Mouse (Mus musculus) embryo, embryonic 10.5 days (tissue): ENCODE data around the gene Srpk2.
"Not testable (repeated sequence)": the region's sequence is repeated elsewhere in the genome, so short reads cannot be mapped to it uniquely, and the experiment has no call there.

Experiments used
- DNase-seq: peaks from one replicate; pipeline ENCODE4 v3.0.0-alpha.2; 2015; ENCODE audit warnings: low spot score

Srpk2 gene

DNA sequence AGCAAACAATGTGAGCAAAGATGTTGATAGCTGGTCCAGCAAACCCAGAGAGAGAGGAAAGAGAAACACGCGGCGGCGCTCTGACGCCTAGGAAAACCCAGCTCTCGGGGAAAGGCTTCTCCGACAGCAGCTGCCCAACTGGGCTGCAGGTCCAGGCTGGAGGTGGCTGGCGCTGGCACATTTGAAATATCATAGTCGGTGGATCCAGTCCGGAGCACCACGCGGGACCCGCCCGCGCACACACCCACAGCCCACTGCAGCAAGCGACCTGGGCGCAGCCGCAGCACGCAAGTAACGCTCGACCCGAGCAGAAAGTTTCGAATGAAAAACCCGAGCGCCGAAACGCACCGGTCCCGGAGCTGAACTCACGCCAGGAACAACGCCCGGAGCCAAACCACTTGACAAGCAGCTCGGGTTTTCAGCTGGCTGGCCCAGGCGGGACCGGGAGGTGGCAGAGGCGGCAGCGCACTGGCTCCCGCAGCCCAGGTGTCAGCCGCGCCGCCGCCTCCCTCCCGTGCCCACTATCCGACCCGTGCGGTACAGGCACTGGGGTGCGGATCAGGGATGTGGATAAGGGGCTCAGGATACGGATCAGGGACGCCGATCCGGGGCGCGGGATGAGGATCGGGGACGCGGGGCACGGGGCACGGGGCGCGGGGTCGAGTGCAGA, 9.5 kb downstream of the Srpk2 start:
- DNase-seq = peak; percentile 78

DNA sequence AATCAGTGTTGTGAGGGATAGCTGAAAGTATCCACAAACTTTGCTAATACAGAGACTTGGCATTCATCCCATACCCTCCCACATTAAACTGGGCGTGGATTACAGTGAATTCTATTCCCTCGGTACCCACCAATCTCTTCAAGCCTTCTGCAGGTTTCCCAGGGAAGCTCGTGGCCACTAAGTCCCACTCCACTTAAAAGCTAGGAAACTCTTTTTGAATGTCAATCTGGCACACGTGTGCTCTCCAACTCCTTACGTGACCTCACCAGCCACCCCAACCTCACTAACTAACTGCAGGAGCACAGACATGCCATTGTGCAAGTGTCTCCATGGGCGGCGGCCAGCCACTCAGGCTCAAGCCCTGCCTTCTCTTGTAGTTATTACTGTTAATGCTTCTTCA, 12.3 kb downstream of the Srpk2 start:
- peak; percentile 14 for DNase-seq

DNA sequence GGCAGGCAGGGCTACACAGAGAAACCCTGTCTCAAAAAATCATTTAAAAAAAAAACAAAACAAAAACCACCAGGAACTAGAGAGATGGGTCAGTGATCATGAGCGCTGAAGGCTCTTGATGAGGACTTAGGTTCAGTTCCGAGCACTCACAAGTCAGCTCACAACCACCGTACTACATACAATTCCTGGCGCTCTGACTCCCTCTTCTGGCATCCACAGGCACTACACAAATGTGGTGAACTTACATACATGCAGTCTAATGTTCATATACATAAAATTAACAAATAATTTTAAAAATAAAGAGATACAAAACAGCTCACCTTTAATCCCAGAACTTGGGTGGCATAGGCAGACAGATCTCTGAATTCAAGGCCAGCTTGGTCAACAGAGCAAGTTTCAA, 13.5 kb downstream of the Srpk2 start:
- DNase-seq = no peak

DNA sequence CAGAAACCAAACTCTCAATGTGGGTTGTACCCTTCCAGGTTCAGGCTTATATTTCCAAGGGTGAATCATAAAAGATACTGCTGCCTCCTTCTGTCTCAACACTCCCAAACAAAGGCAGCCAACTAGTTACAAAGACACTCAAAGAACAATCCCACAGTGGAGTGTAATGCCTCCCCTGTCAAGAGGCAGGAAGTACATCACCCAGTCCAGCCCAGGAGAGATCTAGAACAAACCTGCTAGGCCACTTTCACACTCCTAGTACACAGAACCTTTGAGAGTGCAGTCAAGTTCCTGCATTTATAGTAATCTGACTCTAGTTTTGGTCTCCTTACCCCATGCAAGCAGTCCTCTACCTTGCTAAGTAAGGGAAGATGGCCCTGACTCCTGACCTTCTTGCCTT, 18.5 kb downstream of the Srpk2 start:
- DNase-seq = no peak

DNA sequence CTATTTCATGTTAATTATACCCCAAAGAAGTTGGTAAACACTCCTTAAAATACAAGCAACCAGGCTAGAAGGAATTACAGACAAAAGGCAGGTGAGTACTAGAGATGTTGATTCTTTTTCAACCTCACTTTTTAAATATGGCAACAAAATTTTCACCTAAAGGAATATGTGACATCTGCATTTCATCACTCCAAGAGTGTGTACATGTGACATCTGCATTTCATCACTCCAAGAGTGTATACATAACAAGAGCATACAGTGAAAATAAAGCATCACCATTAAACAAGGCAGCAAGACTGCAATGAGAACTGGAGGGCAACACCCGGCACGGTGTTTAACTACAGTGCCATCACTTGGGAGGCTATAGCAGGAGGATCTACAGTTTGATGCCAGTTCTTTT, 23.2 kb downstream of the Srpk2 start:
- no peak for DNase-seq

DNA sequence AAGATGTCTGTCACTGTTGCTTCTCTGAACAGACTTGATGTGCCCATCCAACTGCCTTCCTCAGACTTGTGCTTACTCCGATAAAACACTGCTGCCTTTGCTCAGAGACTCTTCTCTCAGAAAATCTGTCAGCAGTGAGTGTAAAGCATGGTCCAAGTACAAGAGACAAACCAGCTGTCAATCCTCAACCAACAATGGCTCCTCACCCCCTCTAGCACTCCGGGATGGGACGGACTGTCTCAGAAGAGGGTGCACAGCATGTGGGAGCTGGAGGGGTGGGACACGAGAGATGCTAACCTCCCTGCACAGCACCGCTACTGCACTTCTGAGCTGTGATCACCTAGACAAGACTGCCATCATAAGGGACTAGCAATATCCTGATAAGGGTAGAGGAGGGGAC, 26.4 kb downstream of the Srpk2 start:
- no peak for DNase-seq

DNA sequence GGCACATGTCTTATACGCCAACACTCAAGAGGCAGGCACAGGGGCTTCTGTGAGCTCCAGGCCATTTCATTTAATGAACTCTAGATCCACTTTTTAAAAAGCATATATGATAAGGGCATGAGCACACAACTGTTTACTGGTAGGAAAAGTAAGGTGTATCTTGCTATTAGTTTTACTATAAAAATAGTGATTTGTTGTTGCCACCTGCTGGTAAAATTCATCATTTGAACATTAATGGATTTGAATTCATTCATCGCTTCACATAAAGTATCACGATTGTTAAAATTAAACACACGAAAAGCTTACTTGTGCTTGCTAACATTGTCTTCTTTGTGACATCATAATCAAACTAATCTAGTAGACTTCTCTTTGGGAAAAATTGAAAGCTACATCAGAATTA, 27.8 kb downstream of the Srpk2 start:
- DNase-seq = no peak

DNA sequence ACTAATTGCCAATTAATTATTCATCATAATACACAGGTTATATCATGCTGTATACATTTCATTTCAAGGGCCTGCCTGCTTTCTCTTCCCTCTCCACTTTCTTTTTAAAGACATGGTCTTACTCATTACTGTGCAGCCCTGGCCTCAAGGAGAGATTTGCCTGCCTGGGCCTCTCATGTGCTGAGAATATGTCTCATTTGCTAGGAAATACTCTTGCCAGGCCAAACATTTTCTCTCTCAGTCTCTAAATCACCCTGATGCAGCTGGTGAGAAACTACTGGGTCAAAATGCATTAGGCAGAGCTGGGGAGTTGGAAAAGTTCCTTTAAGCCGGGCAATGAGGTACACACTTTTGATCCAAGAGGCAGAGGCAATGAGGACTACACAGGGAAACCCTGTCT, 29.4 kb downstream of the Srpk2 start:
- no peak for DNase-seq

DNA sequence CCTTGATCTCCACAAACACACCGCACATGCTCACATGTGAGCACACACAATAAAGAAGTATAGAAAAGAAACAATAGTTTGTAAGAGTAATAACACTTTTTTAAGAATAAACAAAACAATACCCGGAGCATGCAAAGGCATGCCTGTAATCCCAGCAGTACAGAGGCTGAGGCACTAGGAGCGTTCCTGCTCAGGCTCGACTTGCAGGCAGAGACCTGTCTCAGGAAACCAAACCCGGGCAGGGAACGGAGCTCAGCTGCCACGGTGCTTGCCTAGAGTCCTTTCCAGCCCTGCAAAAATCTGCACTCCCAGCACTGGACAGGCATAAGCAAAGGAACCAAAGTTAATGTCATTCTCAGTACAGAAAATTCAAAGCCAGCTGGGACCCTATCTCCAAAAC, 32.1 kb downstream of the Srpk2 start:
- DNase-seq = no peak

DNA sequence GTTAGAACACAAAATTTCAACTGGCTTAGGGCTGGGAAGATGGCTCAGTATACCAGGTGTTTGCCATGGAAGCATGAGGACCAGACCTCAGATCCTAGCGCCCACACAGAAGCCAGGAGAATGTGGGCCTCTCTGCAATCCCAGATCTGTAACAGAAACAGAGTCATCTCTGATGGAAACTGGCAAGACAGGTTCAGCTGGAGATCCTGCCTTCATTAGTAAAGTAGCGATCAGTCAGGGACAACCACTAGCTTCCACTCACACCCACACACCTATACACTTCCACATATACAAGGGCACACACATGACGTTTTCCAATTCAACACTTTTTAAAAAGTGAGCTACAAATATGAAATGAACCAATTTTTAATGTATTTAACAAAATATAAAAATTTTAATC, 32.6 kb downstream of the Srpk2 start:
- no peak for DNase-seq

DNA sequence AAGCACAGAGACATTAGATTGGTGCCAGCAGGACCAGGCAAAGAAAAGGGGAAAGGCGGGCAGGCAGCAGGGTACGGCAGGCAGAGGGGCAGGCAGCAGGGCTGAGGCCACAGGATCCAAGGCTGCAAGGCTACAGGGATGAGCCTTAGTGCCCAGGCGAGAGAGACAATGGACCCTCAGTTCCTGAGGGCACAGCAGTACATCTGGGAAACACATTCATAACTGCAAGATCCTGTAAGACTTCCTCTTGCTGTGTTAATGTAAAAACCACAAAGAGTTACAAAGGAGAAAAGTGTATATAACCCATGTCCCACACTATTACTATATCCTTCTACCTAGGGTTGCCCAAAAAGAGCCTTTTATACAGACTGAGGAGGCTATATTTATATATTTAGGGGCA, 33.9 kb downstream of the Srpk2 start:
- no peak for DNase-seq

DNA sequence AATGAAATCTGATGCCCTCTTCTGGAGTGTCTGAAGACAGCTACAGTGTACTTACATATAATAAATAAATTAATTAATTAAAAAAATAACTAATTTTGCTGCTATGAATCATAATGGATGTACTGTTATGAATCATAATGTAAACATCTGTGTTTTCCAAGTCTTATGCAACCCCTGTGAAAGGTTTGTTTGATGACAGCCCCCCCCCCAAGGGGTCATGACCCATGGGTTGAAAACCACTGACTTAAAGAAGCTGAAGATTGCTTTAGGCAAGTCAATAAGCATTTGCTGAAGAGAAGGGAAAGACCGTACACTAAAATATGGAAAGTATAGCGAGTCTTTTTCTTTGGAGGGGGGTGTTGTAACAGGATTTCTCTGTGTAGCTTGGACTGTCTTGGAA, 35.2 kb downstream of the Srpk2 start:
- DNase-seq = no peak

DNA sequence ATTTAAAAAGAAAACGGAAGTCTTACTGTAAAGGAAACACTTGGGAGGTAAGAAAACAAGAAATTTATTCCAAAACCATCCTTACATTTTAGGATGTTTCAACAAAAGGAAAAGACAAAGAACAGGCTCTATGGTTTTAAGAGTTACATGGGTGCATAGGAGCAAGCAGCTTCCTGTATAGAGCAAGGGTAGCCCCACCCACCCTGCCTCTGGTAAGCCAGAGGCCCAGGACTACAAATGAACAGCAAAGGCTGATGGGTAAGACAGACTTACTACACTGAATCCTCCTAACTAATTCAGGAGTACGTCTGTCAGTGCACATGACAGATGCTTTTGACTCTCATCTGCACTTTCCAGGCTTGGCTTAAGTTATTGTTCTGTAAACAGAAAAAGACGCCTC, 38.7 kb downstream of the Srpk2 start:
- no peak for DNase-seq

DNA sequence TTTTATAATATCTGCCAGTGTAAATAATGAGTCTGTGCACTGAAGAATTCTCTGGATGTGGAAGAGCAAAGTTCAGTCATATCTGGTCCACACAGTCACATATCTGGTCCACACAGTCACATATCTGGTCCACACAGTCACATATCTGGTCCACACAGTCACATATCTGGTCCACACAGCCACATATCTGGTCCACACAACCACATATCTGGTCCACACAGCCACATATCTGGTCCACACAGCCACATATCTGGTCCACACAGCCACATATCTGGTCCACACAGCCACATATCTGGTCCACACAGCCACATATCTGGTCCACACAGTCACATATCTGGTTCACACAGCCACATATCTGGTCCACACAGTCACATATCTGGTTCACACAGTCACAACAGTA, 45.2 kb downstream of the Srpk2 start:
- not testable (repeated sequence) for DNase-seq

DNA sequence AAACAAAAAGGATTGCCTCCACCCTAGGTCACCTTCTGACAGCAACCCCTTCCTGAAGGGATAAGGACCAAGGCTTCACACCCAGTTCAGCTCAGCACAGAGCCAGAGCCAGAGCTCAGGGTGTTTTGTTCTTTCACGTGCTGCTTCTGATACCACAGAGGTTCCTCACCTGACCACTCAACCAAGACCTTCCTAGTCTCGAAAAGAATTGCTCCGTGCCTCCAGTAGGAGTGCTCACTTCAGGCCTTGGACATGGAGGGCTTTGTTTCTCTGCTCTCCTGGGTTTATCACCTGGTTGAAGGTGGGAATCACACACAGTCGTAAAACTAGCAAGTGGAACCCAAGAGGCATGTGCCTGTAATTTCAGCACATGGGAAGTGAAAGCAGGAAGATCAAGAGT, 46.4 kb downstream of the Srpk2 start:
- DNase-seq = no peak

DNA sequence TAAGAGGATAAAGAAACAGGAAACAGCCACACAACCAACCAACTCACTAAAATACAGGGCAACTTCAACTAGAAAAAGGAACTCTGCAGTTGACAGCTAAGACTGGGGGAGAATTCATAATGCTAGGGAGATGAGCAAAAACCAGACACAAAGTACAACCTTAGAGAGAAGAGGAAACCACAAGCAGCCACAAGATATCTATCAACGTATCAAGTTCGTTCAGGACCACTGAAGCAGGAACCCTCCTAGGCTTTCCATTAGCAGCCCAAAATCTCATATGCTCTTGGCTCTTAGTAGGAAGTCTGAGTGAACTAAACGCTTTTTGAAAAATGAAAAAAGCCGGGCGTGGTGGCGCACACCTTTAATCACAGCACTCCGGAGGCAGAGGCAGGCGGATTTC, 47.1 kb downstream of the Srpk2 start:
- DNase-seq = no peak

DNA sequence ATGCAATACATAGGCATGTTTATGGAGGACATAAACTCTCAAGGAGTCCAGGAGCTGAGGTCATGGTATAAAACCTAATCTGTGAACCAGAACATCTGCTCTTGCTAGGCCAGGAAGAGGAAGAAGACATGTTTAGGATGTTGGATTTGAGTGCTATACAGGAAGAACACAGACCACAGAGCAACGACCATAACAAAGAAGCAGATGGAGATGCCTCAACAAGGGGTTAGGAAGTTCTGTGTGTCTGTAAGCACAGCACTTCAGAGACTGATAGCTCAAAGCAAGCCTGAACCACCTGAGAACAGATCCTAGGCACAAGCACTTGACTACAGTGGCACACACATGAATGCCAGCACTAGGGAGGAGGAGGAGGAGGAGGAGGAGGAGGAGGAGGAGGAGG, 52.9 kb downstream of the Srpk2 start:
- no peak for DNase-seq

DNA sequence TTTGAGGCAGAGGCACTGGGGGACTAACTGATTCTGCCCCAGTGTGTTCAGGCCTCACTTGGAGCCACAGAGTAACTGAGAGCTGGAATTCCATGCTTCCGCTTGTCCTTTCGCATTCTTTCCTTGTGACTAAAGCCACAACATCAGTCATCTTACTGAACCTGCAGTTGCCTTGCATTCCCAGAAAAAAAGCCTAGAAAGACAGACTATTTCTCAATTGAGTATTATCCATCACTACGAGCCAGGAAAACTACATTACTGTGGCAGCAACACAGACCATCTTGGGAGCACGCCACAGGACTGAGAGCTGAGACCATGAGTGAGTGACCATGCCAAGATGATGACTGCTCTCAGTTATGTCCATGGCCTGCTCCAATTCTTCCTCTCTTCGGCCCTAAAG, 57.2 kb downstream of the Srpk2 start:
- no peak for DNase-seq

DNA sequence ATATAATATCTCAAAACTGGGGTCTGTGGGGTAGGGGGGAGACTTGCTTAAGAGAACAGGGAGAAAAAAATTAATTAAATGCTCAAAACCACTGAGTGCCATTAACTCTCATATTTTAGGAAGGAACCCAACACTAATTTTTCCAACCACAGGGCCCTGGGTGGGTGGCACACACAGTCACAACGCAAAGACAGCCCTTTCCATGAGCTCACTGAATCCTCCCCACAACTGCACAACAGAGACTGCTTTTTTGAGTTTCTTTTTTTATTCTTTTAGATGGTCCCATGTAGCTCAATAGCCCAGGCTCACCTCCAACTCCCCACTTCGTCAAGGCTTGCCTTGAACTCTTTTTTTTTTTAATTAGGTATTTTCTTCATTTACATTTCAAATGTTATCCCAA, 58.2 kb downstream of the Srpk2 start:
- no peak for DNase-seq

DNA sequence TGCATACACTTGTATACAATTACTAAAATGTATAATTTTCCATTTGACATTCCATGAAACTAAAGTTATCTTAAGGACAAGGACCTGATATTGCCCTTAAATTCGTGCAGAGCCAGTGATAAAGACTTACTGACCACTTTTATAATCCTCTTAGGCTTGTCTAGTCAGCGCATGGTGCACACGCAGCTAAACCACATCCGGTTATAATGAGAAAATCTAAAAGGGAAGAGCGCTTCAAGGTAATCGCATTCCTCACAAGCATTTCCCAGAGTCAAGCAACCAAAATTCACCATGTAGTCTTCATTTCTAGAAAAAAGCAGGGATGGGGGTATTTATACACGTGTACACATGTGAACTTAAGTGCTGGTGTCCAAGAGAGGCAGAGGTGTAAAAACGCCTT, 63.8 kb downstream of the Srpk2 start:
- DNase-seq = no peak

DNA sequence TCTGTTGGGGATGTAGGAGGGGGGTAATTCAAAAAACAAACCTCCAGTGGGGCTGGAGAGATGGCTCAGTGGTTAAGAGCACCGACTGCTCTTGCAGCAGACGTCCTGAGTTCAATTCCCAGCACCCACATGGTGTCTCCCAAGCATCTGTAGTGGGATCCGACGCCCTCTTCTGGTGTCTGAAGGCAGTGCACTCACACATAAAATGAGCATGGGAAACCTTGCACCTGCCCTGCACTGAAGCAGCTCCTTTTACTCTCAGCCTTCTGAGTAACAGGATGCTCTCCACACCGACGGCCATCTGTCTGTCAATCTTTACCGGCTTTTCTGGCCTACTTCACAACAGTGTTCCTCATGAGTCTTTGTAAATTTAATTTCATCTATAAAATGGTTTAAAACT, 65.8 kb downstream of the Srpk2 start:
- DNase-seq = no peak

DNA sequence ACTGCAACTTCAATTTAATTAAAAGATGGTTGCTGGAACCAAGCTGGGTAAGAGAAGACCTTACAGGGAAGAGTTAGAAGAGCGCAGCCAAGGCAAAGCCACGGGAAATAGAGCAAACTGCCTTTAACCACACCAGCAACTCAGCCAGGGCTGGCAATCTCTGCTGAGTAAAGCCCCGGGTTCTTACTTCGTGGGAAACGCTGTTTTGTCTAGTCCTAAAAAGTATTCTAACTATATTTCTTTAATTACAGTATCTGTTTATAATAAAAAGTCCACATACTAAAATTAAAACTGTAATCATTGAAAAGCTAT, 67.4 kb downstream of the Srpk2 start:
- DNase-seq = no peak

DNA sequence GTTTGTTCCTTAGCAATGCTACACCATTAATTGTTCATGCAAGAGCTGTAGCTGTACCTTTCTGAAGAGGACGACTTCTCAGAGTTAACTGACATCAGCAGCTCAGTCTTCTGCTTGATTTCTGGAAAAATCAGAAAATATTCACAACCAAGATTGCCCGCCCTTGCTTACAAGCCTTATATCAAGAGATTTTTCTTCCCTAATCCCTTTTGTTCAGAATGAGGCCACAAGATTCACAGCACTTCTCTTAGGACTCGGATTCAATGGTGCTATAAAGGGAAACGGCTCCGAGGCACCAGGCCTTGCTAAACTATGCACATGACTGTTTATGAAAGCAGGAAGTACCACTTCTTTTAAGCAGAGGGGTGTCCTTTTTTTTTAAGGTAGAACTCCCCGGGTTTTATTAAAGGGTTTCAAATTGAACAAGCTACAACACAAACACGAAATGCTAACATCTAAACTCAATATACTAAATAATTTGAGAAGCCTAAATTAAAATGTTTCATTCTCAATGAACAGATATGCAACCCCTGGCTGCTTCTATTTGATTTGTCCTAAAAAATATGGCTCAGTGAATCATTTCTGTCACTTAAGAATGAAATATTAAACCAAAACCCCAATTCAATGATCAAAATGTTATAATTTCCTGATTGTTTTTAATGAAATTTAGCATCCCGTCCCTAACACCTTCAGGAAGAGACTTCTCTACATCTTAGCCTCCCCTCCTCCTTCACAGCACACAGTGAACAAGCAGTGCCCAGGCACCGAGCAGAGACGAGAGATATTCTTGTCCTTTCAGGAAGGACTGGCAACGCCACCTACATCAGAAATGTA, 67.9 kb downstream of the Srpk2 start:
- peak; percentile 75 for DNase-seq

DNA sequence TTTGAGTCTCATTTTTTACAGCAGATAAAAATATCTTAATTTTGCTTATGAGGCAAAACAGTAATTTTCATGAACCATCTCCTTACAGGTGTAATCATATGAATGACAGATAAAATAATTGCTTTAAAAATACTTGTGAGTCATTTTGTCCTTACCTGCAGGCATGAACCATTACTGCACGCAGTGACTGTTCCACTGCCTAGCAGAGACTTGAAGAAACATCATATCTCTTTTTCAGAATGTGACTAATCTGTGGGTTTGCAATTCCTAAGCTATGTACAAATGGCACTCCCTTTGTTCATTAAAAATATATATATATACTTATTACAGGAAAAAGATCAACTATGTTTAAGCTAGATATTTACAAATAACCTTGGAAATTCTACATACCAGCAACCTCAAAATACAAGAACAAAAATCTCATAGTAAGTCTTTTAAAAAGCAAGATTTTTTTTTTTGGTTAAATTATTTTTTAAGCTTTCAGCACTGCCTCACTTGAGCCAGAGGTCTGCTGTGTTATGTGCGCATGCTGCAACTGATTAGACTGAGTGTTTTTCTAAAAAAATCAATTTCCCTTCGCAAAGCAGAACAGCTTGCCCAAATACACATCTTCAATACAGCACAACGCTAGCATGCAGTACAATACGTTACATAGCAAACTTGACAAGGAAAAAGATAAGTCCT, 68.7 kb downstream of the Srpk2 start:
- DNase-seq = no peak
